Mouse (Mus musculus): Measurements from ENCODE around the gene Apmap.

DNA sequence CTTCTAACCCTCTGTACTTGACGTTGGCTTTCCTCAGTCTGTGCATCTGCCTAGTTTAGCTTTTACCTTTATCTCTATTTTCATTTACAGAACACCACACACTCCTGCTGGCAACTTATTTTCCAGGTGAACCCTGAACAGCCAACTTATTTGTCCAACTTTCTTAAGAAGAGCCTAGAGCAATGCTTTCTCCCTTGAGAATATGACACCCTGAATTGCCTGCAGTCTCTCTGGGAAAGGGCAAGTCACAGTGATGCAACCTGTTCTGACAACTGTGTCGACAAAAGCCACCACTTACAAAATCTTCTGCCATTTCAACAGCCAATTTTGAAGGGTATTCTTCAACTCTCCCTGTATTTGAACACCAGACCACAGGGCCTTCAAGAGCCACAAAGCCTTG, 3.6 kb downstream of the Apmap start:
- no peak for TF ChIP-seq POLR2A (IDR thresholded peaks at IDR 0.05; ENCODE audit: low read depth, low read length)
- no peak for TF ChIP-seq CTCF (IDR thresholded peaks at IDR 0.05; ENCODE audit: extremely low read depth, insufficient read depth, insufficient read length, insufficient replicate concordance)

Data from spleen, adult 2 months (tissue).